Mouse (Mus musculus): ENCODE data around the gene Gm21992. TPM values are rescaled to one million over a fixed set of nuclear protein-coding genes. Genes with fewer than 3 reads are reported as not detected.
"Not testable (repeated sequence)": the region's sequence is repeated elsewhere in the genome, so short reads cannot be mapped to it uniquely, and the experiment has no call there.

Gm21992 gene
- polyA plus RNA-seq, 1 experiment = 17.2 TPM

DNA sequence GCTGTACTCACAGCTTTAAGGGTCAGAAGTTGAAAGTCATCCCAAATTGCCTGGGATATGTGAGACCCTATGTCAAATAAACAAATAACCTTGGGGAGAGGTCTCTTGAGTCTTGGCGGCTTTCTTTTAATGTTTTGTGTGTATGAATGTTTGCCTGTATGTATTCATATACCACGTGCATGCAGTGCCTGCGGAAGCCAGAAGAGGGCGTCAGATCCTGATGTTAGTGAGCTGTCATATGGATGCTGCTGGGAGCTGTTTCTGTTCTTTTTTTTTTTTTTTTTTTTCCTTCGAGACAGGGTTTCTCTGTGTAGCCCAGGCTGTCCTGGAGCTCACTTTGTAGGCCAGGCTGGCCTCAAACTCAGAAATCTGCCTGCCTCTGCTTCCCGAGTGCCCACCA lies 1.6 kb upstream of the Gm21992 start:
- DNase-seq (ENCODE audit: low spot score) = no peak

GRCm38 (mm10) chr19:4812334-4812949 lies 1.0 kb upstream of the Gm21992 start:
- DNase-seq (ENCODE audit: low spot score) = not testable (repeated sequence)

DNA sequence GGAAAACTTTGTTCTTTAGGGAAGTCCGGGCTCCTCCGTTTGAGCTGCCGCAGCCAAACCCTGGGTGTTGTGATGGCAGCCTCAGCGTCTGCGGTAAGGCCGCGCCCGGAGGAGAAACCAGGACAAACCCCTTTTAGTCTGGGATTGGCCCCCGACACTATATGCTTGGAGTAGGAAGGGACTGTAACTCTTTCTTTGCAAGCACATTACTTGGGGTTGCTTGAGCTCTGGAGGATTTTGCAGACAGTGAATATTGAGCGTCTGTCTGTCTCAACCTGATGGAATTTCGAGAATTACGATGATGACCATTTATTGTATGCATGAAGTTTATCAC lies 464 bp upstream of the Gm21992 start:
- DNase-seq (ENCODE audit: low spot score) = no peak

DNA sequence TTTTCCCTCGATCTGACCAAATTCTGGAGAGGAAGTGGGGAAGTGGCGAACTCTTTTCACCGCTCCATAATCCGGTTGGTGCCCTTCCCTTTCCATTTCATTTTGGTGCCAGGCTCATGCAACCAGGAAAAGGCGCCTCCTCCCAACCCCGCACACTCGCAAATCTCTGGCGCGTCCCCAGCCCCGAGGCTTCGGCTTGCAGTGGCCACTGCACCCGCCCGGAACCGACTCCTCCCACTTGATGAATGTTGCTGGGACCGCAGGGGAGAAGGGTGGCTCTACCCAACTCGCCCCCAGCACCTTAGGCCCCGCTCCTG lies 708 bp downstream of the Gm21992 start:
- DNase-seq (ENCODE audit: low spot score) = no peak

DNA sequence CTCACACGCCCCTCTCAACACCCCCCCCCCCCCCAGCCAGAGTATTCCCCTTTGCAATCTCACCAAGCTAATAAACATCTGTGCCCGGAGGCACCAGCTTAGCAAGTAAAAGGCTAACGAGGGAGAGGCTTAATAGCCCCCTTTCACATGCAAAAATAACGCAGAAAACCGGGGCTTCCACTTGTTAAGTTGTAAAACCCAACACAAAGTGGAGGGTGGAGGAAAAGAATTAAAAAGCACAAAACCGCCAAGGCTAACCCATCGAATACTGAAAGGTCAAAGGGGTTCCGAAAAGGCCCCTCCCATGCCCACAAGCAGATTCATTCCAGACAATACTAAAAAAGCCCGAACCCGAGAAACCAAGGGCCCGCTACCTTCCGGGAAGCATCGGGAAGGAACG lies 1.1 kb downstream of the Gm21992 start:
- no peak for DNase-seq (ENCODE audit: low spot score)

GRCm38 (mm10) chr19:4803283-4803682 lies 8.1 kb downstream of the Gm21992 start:
- DNase-seq (ENCODE audit: low spot score) = no peak

DNA sequence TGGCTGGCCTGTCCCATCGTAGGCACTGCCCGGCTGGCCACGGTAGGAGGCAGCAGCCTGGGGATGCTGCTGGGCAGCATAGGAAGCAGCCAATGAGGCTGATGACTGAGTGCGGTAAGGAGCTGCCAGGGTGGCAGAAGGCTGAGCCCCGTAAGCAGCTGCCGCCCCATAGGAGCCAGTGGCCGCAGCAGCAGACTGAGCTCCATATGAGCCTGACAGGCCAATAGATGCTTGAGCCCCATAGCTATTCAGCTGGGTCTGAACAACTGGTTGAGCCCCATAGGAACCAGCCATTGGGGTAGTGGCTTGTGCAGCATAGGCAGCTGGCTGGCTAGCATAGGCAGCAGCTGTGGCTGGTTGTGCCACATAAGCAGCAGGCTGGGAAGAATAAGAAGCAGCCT lies 8.7 kb downstream of the Gm21992 start:
- DNase-seq (ENCODE audit: low spot score) = no peak

- DNase-seq (ENCODE audit: low spot score) = no peak
These were observed 12.3 kb downstream of the Gm21992 start for GRCm38 (mm10) chr19:4799083-4799482.

GRCm38 (mm10) chr19:4797846-4798245 lies 13.6 kb downstream of the Gm21992 start:
- DNase-seq (ENCODE audit: low spot score) = no peak

DNA sequence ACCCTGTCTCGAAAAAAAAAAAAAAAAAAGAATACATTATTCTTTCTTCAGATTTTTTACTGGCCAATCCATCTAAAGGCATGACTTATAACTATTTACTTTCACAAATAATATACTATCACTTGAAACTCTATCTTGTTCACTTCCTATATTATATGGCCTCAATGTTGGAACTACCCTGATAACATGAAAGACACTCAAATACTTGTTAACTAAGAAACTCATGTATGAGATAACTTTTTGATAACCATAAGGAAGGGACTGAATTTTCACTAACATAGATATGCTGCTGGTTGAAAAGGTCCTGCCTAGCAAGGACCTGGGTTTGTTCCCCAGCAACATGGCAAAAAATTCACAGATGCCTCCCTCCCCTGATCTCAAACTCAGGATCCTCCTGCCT lies 15.5 kb downstream of the Gm21992 start:
- DNase-seq (ENCODE audit: low spot score) = no peak

- DNase-seq (ENCODE audit: low spot score) = peak; percentile 76
These were observed 17.5 kb downstream of the Gm21992 start, which contains the start of gene Rbm4 for GRCm38 (mm10) chr19:4793831-4794422. Gene Rbm4, minus strand, starts transcription at chr19:4793901.

GRCm38 (mm10) chr19:4793281-4793830 lies 18.1 kb downstream of the Gm21992 start:
- no peak for DNase-seq (ENCODE audit: low spot score)

DNA sequence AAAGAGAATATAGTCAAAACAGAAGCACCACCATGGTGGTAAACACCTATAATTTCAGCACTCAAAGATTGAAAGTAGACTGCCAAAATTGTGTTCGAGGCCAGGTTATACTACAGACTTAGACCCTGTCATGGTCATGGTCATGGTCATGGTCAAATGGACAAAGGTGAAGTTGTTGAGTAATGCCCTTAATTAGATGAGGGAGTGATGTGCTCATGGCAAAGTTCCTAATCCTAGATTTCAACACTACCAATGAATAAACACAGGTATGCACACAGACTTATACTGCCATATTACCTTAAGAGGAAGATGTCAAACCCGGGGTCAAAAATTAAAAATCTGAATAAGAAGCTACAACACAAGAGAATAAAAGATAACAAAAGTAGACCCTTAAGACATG lies 25.1 kb downstream of the Gm21992 start:
- no peak for DNase-seq (ENCODE audit: low spot score)

DNA sequence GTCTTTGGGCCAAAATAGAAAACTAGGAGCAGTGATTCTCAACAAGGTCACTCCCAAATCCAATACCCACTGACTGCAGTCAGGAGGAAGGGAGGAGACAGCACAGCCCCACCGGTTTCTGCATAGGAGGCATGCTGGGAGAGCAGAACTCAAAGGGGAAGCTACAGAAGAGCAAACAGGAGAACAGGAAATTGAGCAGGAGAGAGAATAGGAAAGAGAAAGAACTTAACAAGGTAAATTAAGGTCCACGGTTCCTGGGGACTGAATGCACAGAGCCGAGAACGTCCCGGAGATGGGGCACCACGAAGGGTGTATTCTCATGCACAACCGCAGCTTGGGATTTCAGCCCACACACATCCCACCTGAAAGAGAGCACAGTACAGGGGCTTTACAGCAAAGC lies 26.2 kb downstream of the Gm21992 start:
- no peak for DNase-seq (ENCODE audit: low spot score)

- DNase-seq (ENCODE audit: low spot score) = no peak
These were observed 28.5 kb downstream of the Gm21992 start for GRCm38 (mm10) chr19:4782891-4783290.

GRCm38 (mm10) chr19:4772785-4773184 lies 38.6 kb downstream of the Gm21992 start:
- no peak for DNase-seq (ENCODE audit: low spot score)

- no peak for DNase-seq (ENCODE audit: low spot score)
These were observed 43.8 kb downstream of the Gm21992 start for GRCm38 (mm10) chr19:4767507-4768148.

- DNase-seq (ENCODE audit: low spot score) = no peak
These were observed 48.5 kb downstream of the Gm21992 start for GRCm38 (mm10) chr19:4762876-4763275.

- DNase-seq (ENCODE audit: low spot score) = not testable (repeated sequence)
These were observed 50.9 kb downstream of the Gm21992 start for GRCm38 (mm10) chr19:4760544-4760943.

DNA sequence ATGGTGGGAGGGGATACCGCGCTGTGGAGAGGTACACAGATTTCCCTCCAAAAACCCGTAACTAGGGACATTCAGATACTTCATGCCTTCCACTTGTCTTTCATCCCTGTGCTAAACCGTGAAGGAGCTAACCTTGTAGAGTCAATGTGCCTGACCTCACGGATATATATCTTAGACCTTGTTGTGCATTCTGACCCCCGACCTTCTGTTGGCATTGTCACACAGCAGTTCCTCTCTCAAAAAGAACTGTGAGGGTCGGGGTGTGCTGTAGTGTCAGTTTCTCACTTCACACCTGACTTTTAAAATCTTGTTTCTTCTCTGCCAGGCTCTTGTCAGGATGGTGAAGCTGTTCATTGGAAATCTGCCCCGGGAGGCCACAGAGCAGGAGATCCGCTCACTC lies 54.5 kb downstream of the Gm21992 start:
- DNase-seq (ENCODE audit: low spot score) = no peak

- peak; percentile 91 for DNase-seq (ENCODE audit: low spot score)
These were observed 55.1 kb downstream of the Gm21992 start, which contains the start of gene Rbm4b for GRCm38 (mm10) chr19:4756193-4756911. Gene Rbm4b, plus strand, starts transcription at chr19:4756497.

DNA sequence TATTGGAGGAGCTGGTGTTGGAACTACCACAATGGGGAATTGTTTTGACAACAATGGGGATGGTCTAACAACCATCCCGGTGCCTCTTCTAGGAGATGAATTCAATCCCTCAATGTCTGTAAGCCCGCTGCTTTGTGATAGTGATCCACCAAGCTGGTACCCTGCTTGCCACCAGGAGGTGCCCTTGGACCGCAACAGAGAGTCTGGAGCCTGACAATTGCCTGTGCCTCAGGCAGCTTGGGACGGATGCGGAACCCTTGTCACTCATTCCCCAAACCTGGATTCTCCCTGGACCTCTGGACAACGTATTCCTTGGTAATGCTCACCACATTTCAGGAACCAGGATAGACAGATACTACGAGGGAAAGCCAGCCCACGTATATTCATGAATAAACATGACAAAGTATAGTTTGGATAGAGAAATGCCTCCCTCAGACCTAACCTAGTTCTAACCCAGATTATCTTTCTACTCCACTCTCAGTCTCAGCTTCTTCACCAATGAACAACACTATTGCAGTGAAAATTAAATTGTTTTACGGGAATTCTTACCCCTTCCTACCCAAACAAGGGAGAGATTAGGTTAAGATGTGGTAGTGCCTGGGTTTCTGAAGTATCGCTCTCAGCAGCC lies 55.7 kb downstream of the Gm21992 start:
- peak; percentile 73 for DNase-seq (ENCODE audit: low spot score)

All from urinary bladder, adult 2 months (tissue).